Mouse (Mus musculus) lung, postnatal 0 days (tissue): ENCODE results near the gene Eml1.

ENCODE experiments used
- CTCF ChIP-seq: IDR thresholded peaks from 2 replicates; pipeline ENCODE4 v1.5.1; 2016; ENCODE audit warnings: antibody characterized with exemption, mild to moderate bottlenecking
- EP300 ChIP-seq: IDR thresholded peaks from 2 replicates; pipeline ENCODE4 v1.6.1; 2016; ENCODE audit warnings: antibody characterized with exemption, mild to moderate bottlenecking, control low read depth

GRCm38 (mm10) chr12:108333056-108333455 is 37.7 kb upstream of the Eml1 start:
- TF ChIP-seq CTCF = peak; percentile 99
- TF ChIP-seq EP300 = no peak
